Mouse (Mus musculus) hindbrain, embryonic 13.5 days (tissue): ENCODE measurements around the gene Mapk14. TPM values are rescaled to one million over a fixed set of nuclear protein-coding genes. Genes with fewer than 3 reads are reported as not detected.

ENCODE experiments used
- ATAC-seq: fragments of 200-750 bp; cut with Nextera tagmentation; 2 replicates; pipeline ENCODE4 v1.8.0; 2017; ENCODE audit warnings: moderate TSS enrichment; ENCODE audit not compliant: low FRiP score
- H3K27ac ChIP-seq: fragments of 300-500 bp; sonication (generic); 2 replicates; pipeline ENCODE4 v1.5.1; 2015; ENCODE audit warnings: inconsistent platforms, mild to moderate bottlenecking, moderate library complexity
- H3K27me3 ChIP-seq: fragments of 300-500 bp; sonication (generic); 2 replicates; pipeline ENCODE4 v1.6.1; 2015; ENCODE audit warnings: mild to moderate bottlenecking, inconsistent platforms
- H3K36me3 ChIP-seq: fragments of 300-500 bp; sonication (generic); 2 replicates; pipeline ENCODE4 v1.6.1; 2015; ENCODE audit warnings: mild to moderate bottlenecking, inconsistent platforms
- H3K4me1 ChIP-seq: fragments of 300-500 bp; sonication (generic); replicated peaks from 2 replicates; pipeline ENCODE4 v1.6.1; 2015; ENCODE audit warnings: inconsistent platforms
- H3K4me2 ChIP-seq: fragments of 300-500 bp; sonication (generic); 2 replicates; pipeline ENCODE4 v1.6.1; 2015; ENCODE audit warnings: inconsistent platforms, mild to moderate bottlenecking, moderate library complexity
- H3K4me3 ChIP-seq: fragments of 300-500 bp; sonication (generic); 2 replicates; pipeline ENCODE4 v1.5.1; 2015; ENCODE audit warnings: mild to moderate bottlenecking, inconsistent platforms
- H3K9ac ChIP-seq: fragments of 300-500 bp; sonication (generic); 2 replicates; pipeline ENCODE4 v1.6.1; 2015; ENCODE audit warnings: mild to moderate bottlenecking, inconsistent platforms
- H3K9me3 ChIP-seq: fragments of 300-500 bp; sonication (generic); 2 replicates; pipeline ENCODE4 v1.6.1; 2016; ENCODE audit warnings: inconsistent platforms
- WGBS: fragments of 180-500 bp; shearing (Covaris S2); methylation state at CpG from one replicate; pipeline ENCODE4 v1.1.7; 2015; 5-methylcytosine and 5-hydroxymethylcytosine counted together
- polyA plus RNA-seq: library from polyadenylated mRNA; unstranded; fragments of >200 nt; fragmentation: Nextera tagmentation; extraction: Ambion mirVana; gene quantifications from 2 replicates; pipeline ENCODE4 v1.2.1, GENCODE M21; 2015

Mapk14 gene
- polyA plus RNA-seq, 1 experiment from 2014 or later = 25.3 TPM

- H3K4me1 ChIP-seq = peaks cover 35% of the 10 kb centered on the region
- peak within 1 kb of the TSS; percentile 77 for H3K4me2 ChIP-seq
- peak within 1 kb of the TSS; percentile 96 for H3K27ac ChIP-seq
- peak within 1 kb of the TSS; percentile 98 for H3K9ac ChIP-seq
- H3K27me3 ChIP-seq = peaks cover 13% of the 10 kb centered on the region
- H3K9me3 ChIP-seq = no peaks in the 10 kb centered on the region
- peak within 1 kb of the TSS; percentile 99 for H3K4me3 ChIP-seq
- ATAC-seq = no peak
- WGBS = 10% methylated on average over 40 of the region's 40 CpGs
- H3K36me3 ChIP-seq = no peaks in the 10 kb centered on the region
Measured at GRCm38 (mm10) chr17:28689586-28690283, 1.4 kb upstream of the Mapk14 start, which contains the start of gene Slc26a8. TSS of gene Slc26a8 (minus strand) at chr17:28690233.

GRCm38 (mm10) chr17:28691687-28692340, 685 bp downstream of the Mapk14 start:
- H3K9ac ChIP-seq = peak overlapping the region; percentile 98
- H3K36me3 ChIP-seq = no peaks in the 10 kb centered on the region
- peaks cover 13% of the 10 kb centered on the region for H3K27me3 ChIP-seq
- H3K9me3 ChIP-seq = no peaks in the 10 kb centered on the region
- H3K4me1 ChIP-seq = peaks cover 52% of the 10 kb centered on the region
- peak overlapping the region; percentile 96 for H3K27ac ChIP-seq
- under 1% methylated on average over 48 of the region's 53 CpGs for WGBS
- peak; percentile 64 for ATAC-seq
- H3K4me2 ChIP-seq = peak overlapping the region; percentile 70
- H3K4me3 ChIP-seq = peak overlapping the region; percentile 99

- peak overlapping the region; percentile 98 for H3K9ac ChIP-seq
- peaks cover 57% of the 10 kb centered on the region for H3K4me1 ChIP-seq
- H3K4me2 ChIP-seq = peak overlapping the region; percentile 70
- peak overlapping the region; percentile 96 for H3K27ac ChIP-seq
- ATAC-seq = no peak
- H3K27me3 ChIP-seq = peaks cover 13% of the 10 kb centered on the region
- WGBS = 0% methylated on average over 18 of the region's 18 CpGs
- peak overlapping the region; percentile 99 for H3K4me3 ChIP-seq
- H3K36me3 ChIP-seq = no peaks in the 10 kb centered on the region
- H3K9me3 ChIP-seq = no peaks in the 10 kb centered on the region
Measured at GRCm38 (mm10) chr17:28692341-28692710, 1.2 kb downstream of the Mapk14 start.

- peak overlapping the region; percentile 98; the same call in 1 of the 2 replicates for H3K9ac ChIP-seq
- no peak overlapping the region for H3K27ac ChIP-seq
- H3K4me2 ChIP-seq = peak overlapping the region; percentile 70
- no peak for ATAC-seq
- WGBS = 56% methylated on average over 3 of the region's 3 CpGs
- H3K4me3 ChIP-seq = peak overlapping the region; percentile 99
- peaks cover 13% of the 10 kb centered on the region for H3K27me3 ChIP-seq
- H3K9me3 ChIP-seq = no peaks in the 10 kb centered on the region
- peaks cover 64% of the 10 kb centered on the region for H3K4me1 ChIP-seq
- no peaks in the 10 kb centered on the region for H3K36me3 ChIP-seq
Measured at GRCm38 (mm10) chr17:28693086-28693485, 2.0 kb downstream of the Mapk14 start.

GRCm38 (mm10) chr17:28694078-28694477, 2.9 kb downstream of the Mapk14 start:
- Histone ChIP-seq H3K4me3 (no peak overlapping the region), H3K27ac (no peak overlapping the region), H3K9me3 (no peaks in the 10 kb centered on the region), H3K9ac (0 out of 2 replicates have a peak overlapping the region, but pooled peaks have one; percentile 98), H3K4me1 (peaks cover 69% of the 10 kb centered on the region), H3K4me2 (peak overlapping the region; percentile 70; the same call in 1 of the 2 replicates), H3K36me3 (no peaks in the 10 kb centered on the region), H3K27me3 (peaks cover 5% of the 10 kb centered on the region)
- no peak for ATAC-seq
- 82% methylated on average over 2 of the region's 2 CpGs for WGBS

GRCm38 (mm10) chr17:28694832-28695231, 3.7 kb downstream of the Mapk14 start:
- Histone ChIP-seq H3K27me3 (no peaks in the 10 kb centered on the region), H3K4me1 (peaks cover 61% of the 10 kb centered on the region), H3K4me3 (no peak overlapping the region), H3K4me2 (no peak overlapping the region), H3K9ac (no peak overlapping the region), H3K9me3 (no peaks in the 10 kb centered on the region), H3K36me3 (no peaks in the 10 kb centered on the region), H3K27ac (no peak overlapping the region)
- WGBS = 83% methylated on average over 4 of the region's 4 CpGs
- no peak for ATAC-seq

- no peak overlapping the region for H3K4me3 ChIP-seq
- H3K27me3 ChIP-seq = no peaks in the 10 kb centered on the region
- H3K4me2 ChIP-seq = no peak overlapping the region
- ATAC-seq = no peak
- WGBS = 56% methylated on average over 2 of the region's 2 CpGs
- no peaks in the 10 kb centered on the region for H3K36me3 ChIP-seq
- H3K27ac ChIP-seq = no peak overlapping the region
- H3K9ac ChIP-seq = no peak overlapping the region
- H3K9me3 ChIP-seq = no peaks in the 10 kb centered on the region
- H3K4me1 ChIP-seq = peaks cover 54% of the 10 kb centered on the region
Measured at GRCm38 (mm10) chr17:28696641-28697040, 5.5 kb downstream of the Mapk14 start.

GRCm38 (mm10) chr17:28697290-28698195, 6.4 kb downstream of the Mapk14 start:
- no peak overlapping the region for H3K4me3 ChIP-seq
- no peaks in the 10 kb centered on the region for H3K36me3 ChIP-seq
- H3K9me3 ChIP-seq = no peaks in the 10 kb centered on the region
- no peak overlapping the region for H3K9ac ChIP-seq
- H3K27ac ChIP-seq = no peak overlapping the region
- H3K27me3 ChIP-seq = no peaks in the 10 kb centered on the region
- 73% methylated on average over 13 of the region's 13 CpGs for WGBS
- H3K4me1 ChIP-seq = peaks cover 53% of the 10 kb centered on the region
- H3K4me2 ChIP-seq = no peak overlapping the region
- no peak for ATAC-seq

- H3K9me3 ChIP-seq = no peaks in the 10 kb centered on the region
- no peak overlapping the region for H3K4me3 ChIP-seq
- H3K9ac ChIP-seq = no peak overlapping the region
- no peak overlapping the region for H3K27ac ChIP-seq
- no peaks in the 10 kb centered on the region for H3K36me3 ChIP-seq
- no peaks in the 10 kb centered on the region for H3K27me3 ChIP-seq
- peaks cover 46% of the 10 kb centered on the region for H3K4me1 ChIP-seq
- H3K4me2 ChIP-seq = no peak overlapping the region
- ATAC-seq = no peak
- 39% methylated on average over 4 of the region's 4 CpGs for WGBS
Measured at GRCm38 (mm10) chr17:28698245-28698644, 7.1 kb downstream of the Mapk14 start.

GRCm38 (mm10) chr17:28698672-28699071, 7.5 kb downstream of the Mapk14 start:
- ATAC-seq = no peak
- 86% methylated on average over 2 of the region's 2 CpGs for WGBS
- Histone ChIP-seq H3K4me2 (no peak overlapping the region), H3K9ac (no peak overlapping the region), H3K27ac (no peak overlapping the region), H3K4me1 (peaks cover 42% of the 10 kb centered on the region), H3K27me3 (no peaks in the 10 kb centered on the region), H3K9me3 (no peaks in the 10 kb centered on the region), H3K36me3 (no peaks in the 10 kb centered on the region), H3K4me3 (no peak overlapping the region)

- no peak overlapping the region for H3K4me2 ChIP-seq
- no peak overlapping the region for H3K27ac ChIP-seq
- no peaks in the 10 kb centered on the region for H3K9me3 ChIP-seq
- H3K4me3 ChIP-seq = no peak overlapping the region
- no peak for ATAC-seq
- no peak overlapping the region for H3K9ac ChIP-seq
- no peaks in the 10 kb centered on the region for H3K27me3 ChIP-seq
- no peaks in the 10 kb centered on the region for H3K36me3 ChIP-seq
- H3K4me1 ChIP-seq = peaks cover 33% of the 10 kb centered on the region
- 86% methylated on average over 7 of the region's 7 CpGs for WGBS
Measured at GRCm38 (mm10) chr17:28699789-28700188, 8.7 kb downstream of the Mapk14 start.

- Histone ChIP-seq H3K4me3 (no peak overlapping the region), H3K27ac (no peak overlapping the region), H3K9me3 (no peaks in the 10 kb centered on the region), H3K27me3 (no peaks in the 10 kb centered on the region), H3K4me2 (no peak overlapping the region), H3K4me1 (peaks cover 23% of the 10 kb centered on the region), H3K36me3 (no peaks in the 10 kb centered on the region), H3K9ac (no peak overlapping the region)
- ATAC-seq = no peak
- WGBS = 95% methylated on average over 4 of the region's 4 CpGs
Measured at GRCm38 (mm10) chr17:28701171-28701570, 10.0 kb downstream of the Mapk14 start.
